In the genomic region with DNA sequence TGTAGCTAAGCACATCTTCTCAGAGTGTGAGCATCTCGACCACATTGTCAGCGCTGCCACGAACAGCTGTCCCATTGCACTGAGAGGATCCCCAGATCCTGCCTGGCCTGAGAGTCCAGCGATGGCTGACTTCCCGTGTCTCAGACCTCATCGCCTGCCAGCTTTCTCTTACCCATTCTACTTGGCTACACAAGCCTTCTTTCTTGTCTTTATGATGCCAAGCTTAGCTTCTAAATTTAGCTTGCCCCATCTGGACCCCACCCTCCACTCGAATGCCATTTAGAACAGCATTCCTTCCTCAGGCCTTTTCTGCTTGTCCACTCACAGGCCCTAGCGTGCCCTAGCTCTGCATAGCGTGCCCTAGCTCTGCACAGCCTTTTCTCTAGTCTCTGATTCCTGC, we compare ENCODE assay signal across 10 mouse cellular contexts.
DNase-seq lines count a peak whose midpoint lies in the region; ATAC-seq lines count a peak whose summit lies in the region.
"Had no signal": no experiment of that assay in that cellular context is flagged by ENCODE, and none has a peak within 500 bp of the region (broad histone marks: within the 10 kb centered on the region; RNA-seq: fewer than 3 reads in every experiment).

No protein-coding gene starts in this region.

- no peak for DNase-seq in neural tube, embryonic 10.5 days (ENCODE audit: extremely low spot score, low spot score)
- peak; percentile 45 for DNase-seq in gastrocnemius, postnatal 10 days
- DNase-seq in thymus, postnatal 4 days, result no peak
- DNase-seq in layer of hippocampus, postnatal 25 days (ENCODE audit: extremely low spot score in 1 of 2, low spot score in 1 of 2), result no peak
- no peak for DNase-seq in left cerebral cortex, adult 9 months (ENCODE audit: low spot score in 2 of 2)
- no peak for DNase-seq in kidney, adult 8-10 months

- WGBS in neural tube, embryonic 13.5 days, result 86% methylated on average over 9 of the region's 9 CpGs
- 62% methylated on average over 9 of the region's 9 CpGs for WGBS in hindbrain, embryonic 16.5 days

- no peak overlapping the region for H3K4me3 ChIP-seq in neural tube, embryonic 13.5 days
- H3K4me3 ChIP-seq in hindbrain, embryonic 16.5 days (ENCODE audit: low read length), result no peak overlapping the region
- H3K4me3 ChIP-seq: limb, embryonic 12.5 days had no signal

- H3K27me3 ChIP-seq in neural tube, embryonic 13.5 days, result no peaks in the 10 kb centered on the region
- H3K27me3 ChIP-seq in hindbrain, embryonic 16.5 days (replicated peaks; ENCODE audit: control insufficient read depth, insufficient read depth, low read length), result no peaks in the 10 kb centered on the region
- H3K27me3 ChIP-seq: limb, embryonic 12.5 days; Patski had no signal

- no peak overlapping the region for H3K9ac ChIP-seq in neural tube, embryonic 13.5 days
- no peak overlapping the region for H3K9ac ChIP-seq in hindbrain, embryonic 16.5 days (ENCODE audit: low read depth, low read length)
- H3K9ac ChIP-seq: limb, embryonic 12.5 days had no signal

- H3K4me2 ChIP-seq in neural tube, embryonic 13.5 days, result no peak overlapping the region
- no peak overlapping the region for H3K4me2 ChIP-seq in hindbrain, embryonic 16.5 days (ENCODE audit: low read length)
- H3K4me2 ChIP-seq: limb, embryonic 12.5 days had no signal

- no peaks in the 10 kb centered on the region for H3K36me3 ChIP-seq in neural tube, embryonic 13.5 days
- no peaks in the 10 kb centered on the region for H3K36me3 ChIP-seq in hindbrain, embryonic 16.5 days (ENCODE audit: control insufficient read depth, insufficient read depth, low read length)
- H3K36me3 ChIP-seq: limb, embryonic 12.5 days had no signal

- ATAC-seq in neural tube, embryonic 13.5 days (ENCODE audit: low read depth), result no peak
- peak; percentile 59 for ATAC-seq in hindbrain, embryonic 16.5 days
- ATAC-seq: Patski had no signal

- peak overlapping the region; percentile 68 for H3K27ac ChIP-seq in neural tube, embryonic 13.5 days (replicated peaks)
- H3K27ac ChIP-seq in hindbrain, embryonic 16.5 days (ENCODE audit: low read depth, low read length), result peak overlapping the region; percentile 48; the same call in 1 of the 2 replicates
- H3K27ac ChIP-seq: limb, embryonic 12.5 days had no signal

- H3K9me3 ChIP-seq in neural tube, embryonic 13.5 days, result no peaks in the 10 kb centered on the region
- no peaks in the 10 kb centered on the region for H3K9me3 ChIP-seq in hindbrain, embryonic 16.5 days (ENCODE audit: control insufficient read depth, low read length)
- H3K9me3 ChIP-seq: limb, embryonic 12.5 days had no signal

- H3K4me1 ChIP-seq in neural tube, embryonic 13.5 days (replicated peaks), result peaks cover 42% of the 10 kb centered on the region
- peaks cover 18% of the 10 kb centered on the region for H3K4me1 ChIP-seq in hindbrain, embryonic 16.5 days (ENCODE audit: control insufficient read depth, insufficient read depth, low read depth, low read length)
